Mouse (Mus musculus) left cerebral cortex, postnatal 10 days (tissue): ENCODE measurements at regions not wholly inside any gene's neighbourhood (a gene's known extent, or its start where the extent isn't known, plus 50 kb on each side); places are given as distances from the start of the nearest gene placed in this dataset.

Experiments used
- DNase-seq, 2 experiments: peaks; one replicate each; pipeline ENCODE4 v3.0.0; 2021 to 2022; ENCODE audit warnings: low spot score in 2 of 2, mixed read lengths in 1 of 2; ENCODE audit errors: extremely low spot score in 1 of 2
- intact Hi-C: fragments of 180-260 bp; cut with DNase I; formaldehyde crosslinking; loops from one replicate; pipeline ENCODE4 v1.15.1; 2025

GRCm38 (mm10) chr10:16580200-16580599 is 1142.8 kb upstream of the Cited2 start:
- DNase-seq = no peak
- intact Hi-C loops = no loop called here

- intact Hi-C loops = no loop called here
- DNase-seq = no peak
These were observed 1134.2 kb upstream of the Cited2 start for GRCm38 (mm10) chr10:16588833-16589232.

- intact Hi-C loops = no loop called here
- DNase-seq = peak in 1 of 2 experiments; percentile 2
These were observed 1133.6 kb upstream of the Cited2 start for GRCm38 (mm10) chr10:16589399-16589798.

GRCm38 (mm10) chr10:16592870-16593269 is 1130.1 kb upstream of the Cited2 start:
- no peak for DNase-seq
- intact Hi-C loops = no loop called here

- intact Hi-C loops = no loop called here
- DNase-seq = no peak
These were observed 1123.0 kb upstream of the Cited2 start for GRCm38 (mm10) chr10:16600041-16600440.

DNA sequence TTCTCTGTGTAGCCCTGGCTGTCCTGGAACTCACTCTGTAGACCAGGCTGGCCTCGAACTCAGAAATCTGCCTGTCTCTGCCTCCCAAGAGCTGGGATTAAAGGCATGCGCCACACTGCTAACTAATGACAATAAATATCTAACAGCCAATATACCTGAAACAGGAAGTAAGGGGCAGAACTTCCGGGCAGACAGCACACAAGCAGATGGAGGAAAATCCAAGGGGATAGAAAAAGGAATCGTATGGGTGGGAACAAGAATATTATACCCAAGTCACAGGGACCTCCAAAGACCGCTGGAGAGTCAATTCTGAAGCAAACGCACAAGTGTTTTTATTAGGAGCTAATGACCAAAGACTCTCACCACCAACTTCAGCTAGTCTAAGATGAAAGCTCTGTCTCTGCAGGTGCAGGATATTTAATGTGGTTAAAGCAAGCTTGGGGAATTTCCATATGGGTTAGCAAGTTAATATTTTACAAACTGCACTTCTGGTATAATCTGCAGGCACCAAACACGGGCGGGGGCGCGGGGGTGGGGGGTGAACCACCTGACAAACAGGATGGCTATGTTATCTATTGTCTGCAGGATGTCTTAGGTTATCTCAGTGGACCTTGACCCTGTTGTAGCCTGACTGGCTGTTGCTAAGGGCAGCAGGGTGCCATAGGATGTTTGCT is 1122.3 kb upstream of the Cited2 start:
- intact Hi-C loops = no loop called here

DNA sequence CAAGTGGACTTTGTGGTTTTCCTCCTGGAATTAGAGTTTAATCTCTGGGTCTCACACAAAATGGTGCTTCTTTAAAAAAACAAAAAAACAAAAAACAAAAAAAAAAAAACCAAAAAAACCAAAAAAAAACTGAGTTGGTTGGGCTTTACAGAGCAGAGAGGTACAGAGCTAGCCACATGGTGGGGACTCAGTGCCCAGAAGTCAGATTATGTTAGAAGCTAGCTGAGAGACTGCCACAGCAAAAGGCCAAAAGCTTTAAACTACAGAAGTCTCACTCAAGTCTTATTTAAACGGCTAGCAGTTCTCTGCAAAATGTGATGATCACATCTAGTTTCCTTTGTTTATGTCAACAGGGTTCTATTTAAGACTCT is 1121.8 kb upstream of the Cited2 start:
- no peak for DNase-seq
- intact Hi-C loops = no loop called here

More for the DNA sequence above, 1122.3 kb upstream of the Cited2 start:
- no peak for DNase-seq

- DNase-seq = no peak
- intact Hi-C loops = no loop called here
These were observed 1114.7 kb upstream of the Cited2 start for GRCm38 (mm10) chr10:16608339-16608738.

GRCm38 (mm10) chr10:16618752-16619151 is 1104.3 kb upstream of the Cited2 start:
- no peak for DNase-seq
- intact Hi-C loops = no loop called here

DNA sequence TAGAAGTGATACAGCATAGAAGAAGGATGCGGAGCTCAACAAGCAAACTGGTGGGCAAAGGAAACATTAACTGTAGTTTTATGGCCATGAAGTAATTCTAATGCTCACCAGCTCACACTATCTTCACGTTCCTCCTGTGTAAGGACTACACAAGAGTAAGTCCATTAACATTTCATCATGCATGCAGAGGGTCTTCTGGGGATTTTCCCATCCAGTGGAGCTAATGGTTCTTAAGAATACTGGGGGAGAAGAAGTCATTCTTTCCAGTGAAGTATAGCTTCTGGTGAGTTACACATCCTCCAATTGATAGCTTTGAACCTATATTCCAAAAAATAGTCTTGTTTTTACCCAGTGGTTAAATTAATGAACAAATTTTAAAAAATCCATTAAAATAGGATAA is 1103.4 kb upstream of the Cited2 start:
- no peak for DNase-seq
- intact Hi-C loops = no loop called here

GRCm38 (mm10) chr10:16620804-16621559 is 1102.0 kb upstream of the Cited2 start:
- no peak for DNase-seq
- intact Hi-C loops = no loop called here

DNA sequence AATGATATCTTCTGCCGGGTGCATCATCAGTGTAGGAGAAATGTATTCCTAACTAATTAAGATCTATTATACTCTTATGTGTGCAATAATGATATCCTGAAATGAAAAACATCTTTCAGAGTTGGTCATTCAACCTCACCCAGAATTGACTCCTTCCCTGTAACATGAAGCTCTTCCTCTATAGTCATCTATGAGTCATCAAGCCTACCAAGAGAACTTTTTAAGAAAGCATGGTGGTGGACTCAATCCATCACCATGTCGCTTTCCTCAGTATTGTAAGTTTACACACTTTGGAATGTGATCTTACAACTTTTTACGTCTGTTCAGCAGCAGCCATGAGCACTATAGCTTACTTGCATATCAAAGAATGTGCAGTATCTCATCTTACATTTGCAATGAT is 1100.2 kb upstream of the Cited2 start:
- intact Hi-C loops = no loop called here
- DNase-seq = no peak

DNA sequence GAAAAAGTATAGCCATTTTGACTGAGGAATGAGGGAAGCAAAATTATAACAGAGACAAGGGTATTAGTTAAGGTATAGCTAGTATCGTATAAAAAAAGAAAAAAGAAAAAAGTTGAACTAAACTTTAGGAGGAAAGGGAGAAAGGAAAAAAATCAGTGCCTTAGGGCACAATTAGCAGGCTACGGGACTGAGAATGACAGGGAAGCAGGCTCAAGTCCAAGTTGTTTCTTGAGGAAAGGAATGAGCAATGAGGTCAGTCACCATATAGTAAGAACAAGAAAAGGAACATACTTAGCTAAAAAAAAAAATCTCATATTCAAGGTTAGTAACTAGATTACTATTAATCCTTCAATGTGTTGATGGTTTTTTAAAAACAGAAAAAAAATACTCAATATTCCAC is 1089.8 kb upstream of the Cited2 start:
- intact Hi-C loops = loop anchor here (10.0 kb wide), 1 partner anchor 1092 kb away; the partner anchor contains the start of gene Cited2
- DNase-seq = no peak

DNA sequence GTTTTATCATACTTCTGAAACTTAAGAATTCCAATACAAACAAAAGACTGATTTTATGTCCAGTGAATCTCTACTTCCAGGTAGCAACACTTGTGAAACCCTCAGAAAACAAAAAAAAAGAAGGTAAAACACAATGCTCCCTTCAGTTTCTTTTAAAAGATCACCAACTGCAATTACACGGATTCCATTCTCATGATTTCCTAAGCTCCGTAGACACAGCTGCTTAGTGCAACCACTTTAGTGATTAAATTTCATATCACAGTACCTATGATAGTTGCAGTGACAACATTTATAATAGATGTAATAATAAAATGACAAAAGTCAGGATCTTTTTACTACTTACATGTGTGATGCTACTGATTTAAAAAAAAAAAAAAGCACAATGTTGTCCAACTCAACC is 1087.6 kb upstream of the Cited2 start:
- DNase-seq = no peak
- intact Hi-C loops = loop anchor here (10.0 kb wide), 1 partner anchor 1089 kb away; the partner anchor contains the start of gene Cited2

GRCm38 (mm10) chr10:16637006-16637405 is 1086.0 kb upstream of the Cited2 start:
- intact Hi-C loops = loop anchor here (10.0 kb wide), 1 partner anchor 1088 kb away; the partner anchor contains the start of gene Cited2
- no peak for DNase-seq

GRCm38 (mm10) chr10:16638111-16638510 is 1084.9 kb upstream of the Cited2 start:
- intact Hi-C loops = loop anchor here (10.0 kb wide), 1 partner anchor 1087 kb away; the partner anchor contains the start of gene Cited2
- no peak for DNase-seq

- no peak for DNase-seq
These were observed 1082.9 kb upstream of the Cited2 start for GRCm38 (mm10) chr10:16640136-16640535.

DNA sequence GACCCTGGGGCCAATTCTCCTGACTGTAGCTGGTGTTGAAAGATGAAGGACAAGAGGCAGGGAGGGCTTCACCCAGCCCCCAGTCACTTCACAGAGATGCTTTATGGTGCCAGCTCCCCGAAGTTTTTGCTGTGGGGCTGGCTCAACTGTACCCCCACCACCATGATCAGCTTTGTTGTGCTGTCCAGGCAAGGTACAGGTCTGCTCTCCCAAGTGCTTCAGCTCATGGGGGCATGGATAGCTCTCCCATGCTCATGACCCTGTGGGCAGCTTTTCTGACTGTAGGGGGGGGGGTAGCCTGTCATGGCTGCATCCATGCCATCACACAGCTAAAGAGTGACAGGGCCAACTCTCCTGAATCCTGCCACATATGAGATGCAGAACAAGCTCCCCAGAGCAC is 1072.9 kb upstream of the Cited2 start:
- intact Hi-C loops = no loop called here
- DNase-seq = no peak

More at GRCm38 (mm10) chr10:16640136-16640535, 1082.9 kb upstream of the Cited2 start:
- intact Hi-C loops = no loop called here

- DNase-seq = no peak
- intact Hi-C loops = no loop called here
These were observed 1070.6 kb upstream of the Cited2 start for GRCm38 (mm10) chr10:16652450-16652849.

GRCm38 (mm10) chr10:16664483-16664882 is 1058.5 kb upstream of the Cited2 start:
- intact Hi-C loops = no loop called here
- no peak for DNase-seq
